Mouse (Mus musculus): Measurements from ENCODE around the gene Vmn1r135. TPM values are rescaled to one million over a fixed set of nuclear protein-coding genes. Genes with fewer than 3 reads are reported as not detected.

Vmn1r135 gene
- polyA plus RNA-seq (2012; rRNA removed) = not detected in 2 replicates

GRCm38 (mm10) chr7:21832051-21832450, at the start of gene Vmn1r135:
Gene Vmn1r135, plus strand, starts transcription at chr7:21832351.

GRCm38 (mm10) chr7:21796628-21797027, 35.5 kb upstream of the Vmn1r135 start, which contains the start of gene Gm4177:
Gene Gm4177, minus strand, starts transcription at chr7:21796728.

GRCm38 (mm10) chr7:21844167-21844566, 12.0 kb downstream of the Vmn1r135 start, which contains the start of gene Gm5725:
Gene Gm5725, minus strand, starts transcription at chr7:21844267.

Other genes with a start within 250 kb of the Vmn1r135 start
- not detected in 2 replicates for gene Vmn1r132, start 218.3 kb upstream of the Vmn1r135 start, polyA plus RNA-seq (2012; rRNA removed)
- not detected in 2 replicates for gene Gm4175, start 70.9 kb upstream of the Vmn1r135 start, polyA plus RNA-seq (2012; rRNA removed)
- gene Gm4177, start 35.6 kb upstream of the Vmn1r135 start, polyA plus RNA-seq (2012; rRNA removed) = not detected in 2 replicates
- gene Gm5725, start 11.9 kb downstream of the Vmn1r135 start, polyA plus RNA-seq (2012; rRNA removed) = not detected in 2 replicates
- not detected in 2 replicates for gene Gm5891, start 88.9 kb downstream of the Vmn1r135 start, polyA plus RNA-seq (2012; rRNA removed)
- not detected in 2 replicates for gene Vmn1r137, start 162.2 kb downstream of the Vmn1r135 start, polyA plus RNA-seq (2012; rRNA removed)
- gene Vmn1r138, start 196.5 kb downstream of the Vmn1r135 start, polyA plus RNA-seq (2012; rRNA removed) = not detected in 2 replicates
- not detected in 2 replicates for gene Gm6176, start 224.0 kb downstream of the Vmn1r135 start, polyA plus RNA-seq (2012; rRNA removed)
- not detected in 2 replicates for gene Vmn1r139, start 236.7 kb downstream of the Vmn1r135 start, polyA plus RNA-seq (2012; rRNA removed)